Mouse (Mus musculus): ENCODE measurements at regions not wholly inside any gene's neighbourhood (a gene's known extent, or its start where the extent isn't known, plus 50 kb on each side); places are given as distances from the start of the nearest gene placed in this dataset.

GRCm38 (mm10) chr13:71549206-71549831 is 414.2 kb downstream of the Irx1 start:
- TF ChIP-seq POLR2A (IDR thresholded peaks at IDR 0.05; ENCODE audit: borderline replicate concordance, extremely low read depth, insufficient read depth, insufficient read length, poor library complexity, severe bottlenecking) = no peak
- no peak for TF ChIP-seq CTCF (IDR thresholded peaks at IDR 0.05; ENCODE audit: borderline replicate concordance, extremely low read depth, insufficient read depth, insufficient read length)
